Mouse (Mus musculus) activated CD4-positive, CD25-positive, alpha-beta regulatory T cell, adult 4 months (primary cell): ENCODE measurements at regions not wholly inside any gene's neighbourhood (a gene's known extent, or its start where the extent isn't known, plus 50 kb on each side); places are given as distances from the start of the nearest gene placed in this dataset.
A peak's percentile ranks its signal among the peaks of the same experiment; 100 is the strongest.

ENCODE experiments used
- ATAC-seq: one replicate; pipeline ENCODE4 v1.8.0; 2017

DNA sequence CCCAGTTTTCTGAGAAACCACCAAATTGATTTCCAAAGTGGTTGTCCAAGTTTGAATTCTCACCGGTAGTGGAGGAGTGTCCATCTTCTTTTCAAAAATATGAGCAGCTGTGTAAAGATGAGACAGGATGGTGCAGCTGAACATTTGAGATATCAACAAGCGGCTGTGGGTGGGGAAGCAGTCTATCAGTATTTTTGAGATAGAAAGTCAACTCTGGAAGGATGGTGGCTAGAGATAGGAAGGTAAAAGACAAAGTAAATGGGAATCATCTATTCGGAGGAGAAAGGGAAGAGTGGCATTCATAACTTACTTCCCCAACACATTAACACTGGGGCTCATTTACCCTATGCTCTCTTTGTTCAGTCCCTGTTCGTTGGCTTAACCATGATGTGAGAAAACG lies 146.9 kb upstream of the Gmnc start:
- no peak for ATAC-seq

- no peak for ATAC-seq
Observed at GRCm38 (mm10) chr16:27138987-27139386, 147.5 kb upstream of the Gmnc start.

GRCm38 (mm10) chr16:27140037-27140436 lies 148.6 kb upstream of the Gmnc start:
- peak; percentile 43 for ATAC-seq

- ATAC-seq, result no peak
Observed at GRCm38 (mm10) chr16:27155805-27156204, 151.5 kb upstream of the Ostn start.

GRCm38 (mm10) chr16:27195650-27196049 lies 111.6 kb upstream of the Ostn start:
- ATAC-seq, result no peak
